Mouse (Mus musculus): ENCODE data around the gene Syce1l. TPM values are rescaled to one million over a fixed set of nuclear protein-coding genes. Genes with fewer than 3 reads are reported as not detected.

Gene Syce1l
- polyA plus RNA-seq, 1 experiment from 2014 or later, result not detected

GRCm38 (mm10) chr8:113665951-113666350 lies 22.9 kb downstream of the Syce1l start:
- Histone ChIP-seq H3K27me3 (ENCODE audit: control insufficient read depth, insufficient read depth, low read length) (no peaks in the 10 kb centered on the region), H3K36me3 (ENCODE audit: control insufficient read depth, insufficient read depth, low read length) (no peaks in the 10 kb centered on the region), H3K4me1 (ENCODE audit: control insufficient read depth, insufficient read depth, low read length) (no peaks in the 10 kb centered on the region), H3K9me3 (ENCODE audit: control insufficient read depth, low read length) (no peaks in the 10 kb centered on the region), H3K4me2 (ENCODE audit: low read length) (no peak overlapping the region), H3K9ac (replicated peaks; ENCODE audit: low read length) (no peak overlapping the region), H3K4me3 (replicated peaks; ENCODE audit: low read depth, low read length) (no peak overlapping the region), H3K27ac (replicated peaks; ENCODE audit: low read depth, low read length) (no peak overlapping the region)
- 76% methylated on average over 8 of the region's 8 CpGs for WGBS
- no peak for ATAC-seq (ENCODE audit: low FRiP score, low TSS enrichment)
- DNase-seq, result no peak

- ATAC-seq (ENCODE audit: low FRiP score, low TSS enrichment), result no peak
- DNase-seq, result no peak
- H3K27me3 ChIP-seq (ENCODE audit: control insufficient read depth, insufficient read depth, low read length), result no peaks in the 10 kb centered on the region
- H3K4me3 ChIP-seq (replicated peaks; ENCODE audit: low read depth, low read length), result no peak overlapping the region
- H3K9me3 ChIP-seq (ENCODE audit: control insufficient read depth, low read length), result no peaks in the 10 kb centered on the region
- H3K36me3 ChIP-seq (ENCODE audit: control insufficient read depth, insufficient read depth, low read length), result no peaks in the 10 kb centered on the region
- H3K4me1 ChIP-seq (ENCODE audit: control insufficient read depth, insufficient read depth, low read length), result no peaks in the 10 kb centered on the region
- no peak overlapping the region for H3K9ac ChIP-seq (replicated peaks; ENCODE audit: low read length)
- no peak overlapping the region for H3K4me2 ChIP-seq (ENCODE audit: low read length)
- H3K27ac ChIP-seq (replicated peaks; ENCODE audit: low read depth, low read length), result no peak overlapping the region
- WGBS, result 77% methylated on average over 16 of the region's 16 CpGs
These were observed 23.9 kb downstream of the Syce1l start for GRCm38 (mm10) chr8:113666714-113667432.

- Histone ChIP-seq H3K9me3 (ENCODE audit: control insufficient read depth, low read length) (no peaks in the 10 kb centered on the region), H3K9ac (replicated peaks; ENCODE audit: low read length) (no peak overlapping the region), H3K27ac (replicated peaks; ENCODE audit: low read depth, low read length) (no peak overlapping the region), H3K36me3 (ENCODE audit: control insufficient read depth, insufficient read depth, low read length) (no peaks in the 10 kb centered on the region), H3K4me2 (ENCODE audit: low read length) (no peak overlapping the region), H3K4me1 (ENCODE audit: control insufficient read depth, insufficient read depth, low read length) (no peaks in the 10 kb centered on the region), H3K27me3 (ENCODE audit: control insufficient read depth, insufficient read depth, low read length) (no peaks in the 10 kb centered on the region), H3K4me3 (replicated peaks; ENCODE audit: low read depth, low read length) (no peak overlapping the region)
- ATAC-seq (ENCODE audit: low FRiP score, low TSS enrichment) (no peak), DNase-seq (peak; percentile 30)
- WGBS, result 95% methylated on average over 10 of the region's 10 CpGs
These were observed 26.9 kb downstream of the Syce1l start for GRCm38 (mm10) chr8:113669924-113670323.

DNA sequence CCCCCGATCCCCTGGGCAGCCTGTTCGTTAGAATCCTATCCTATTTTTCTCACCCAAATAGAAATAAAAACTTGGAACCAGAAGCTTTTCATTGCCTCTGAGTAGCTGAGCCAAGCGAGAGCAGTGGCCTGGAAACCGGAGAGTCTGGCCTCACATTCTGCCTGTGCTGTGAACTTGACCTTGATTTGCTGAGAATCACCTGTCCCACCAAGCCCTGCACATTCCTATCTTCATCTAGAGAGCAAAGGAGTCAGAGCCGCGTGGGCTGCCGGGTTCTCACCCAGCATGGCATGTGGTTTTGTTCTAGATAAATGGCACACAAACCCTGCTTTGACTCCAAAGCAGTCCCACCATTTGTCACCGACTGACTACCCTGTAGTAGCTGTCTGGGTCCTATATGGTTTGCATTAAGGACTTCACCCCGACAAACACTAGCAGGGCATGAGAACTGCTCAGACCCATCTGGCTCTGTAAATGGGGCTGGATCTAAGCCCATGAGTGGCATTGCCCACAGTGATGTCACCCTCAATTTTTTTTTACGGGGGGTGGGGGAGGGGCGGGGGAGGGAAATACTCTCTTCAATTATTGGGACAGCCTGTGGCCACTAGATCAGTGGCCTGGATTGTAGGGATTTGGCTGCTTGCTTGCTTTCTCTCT lies 29.7 kb downstream of the Syce1l start:
- ATAC-seq (ENCODE audit: low FRiP score, low TSS enrichment) (no peak), DNase-seq (no peak)
- WGBS, result 85% methylated on average over 11 of the region's 11 CpGs
- no peak overlapping the region for H3K27ac ChIP-seq (replicated peaks; ENCODE audit: low read depth, low read length)
- H3K36me3 ChIP-seq (ENCODE audit: control insufficient read depth, insufficient read depth, low read length), result no peaks in the 10 kb centered on the region
- no peaks in the 10 kb centered on the region for H3K4me1 ChIP-seq (ENCODE audit: control insufficient read depth, insufficient read depth, low read length)
- no peaks in the 10 kb centered on the region for H3K27me3 ChIP-seq (ENCODE audit: control insufficient read depth, insufficient read depth, low read length)
- H3K4me2 ChIP-seq (ENCODE audit: low read length), result no peak overlapping the region
- H3K4me3 ChIP-seq (replicated peaks; ENCODE audit: low read depth, low read length), result no peak overlapping the region
- H3K9me3 ChIP-seq (ENCODE audit: control insufficient read depth, low read length), result no peaks in the 10 kb centered on the region
- H3K9ac ChIP-seq (replicated peaks; ENCODE audit: low read length), result no peak overlapping the region

DNA sequence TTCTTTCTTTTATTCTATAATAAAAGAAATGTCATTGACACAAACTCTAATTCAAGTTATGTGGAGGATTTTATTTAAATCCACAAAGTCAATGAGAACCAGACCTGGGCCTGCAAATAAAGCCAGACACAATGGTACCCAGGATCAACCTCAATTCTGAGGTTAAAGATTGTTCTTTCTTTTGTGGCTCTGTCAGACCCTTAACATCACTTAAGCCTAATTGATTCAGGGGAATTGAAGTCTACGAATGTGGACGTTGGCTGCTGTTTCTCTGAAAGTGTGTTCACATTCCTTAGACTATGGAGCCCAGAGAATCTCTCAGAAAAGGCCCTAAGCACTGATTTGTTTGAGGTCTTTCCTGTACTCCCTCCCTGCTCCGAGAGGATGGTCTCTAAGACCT lies 30.3 kb downstream of the Syce1l start:
- no peak overlapping the region for H3K4me2 ChIP-seq (ENCODE audit: low read length)
- DNase-seq (no peak), ATAC-seq (ENCODE audit: low FRiP score, low TSS enrichment) (no peak)
- H3K9me3 ChIP-seq (ENCODE audit: control insufficient read depth, low read length), result no peaks in the 10 kb centered on the region
- 20% methylated on average over 3 of the region's 3 CpGs for WGBS
- no peaks in the 10 kb centered on the region for H3K27me3 ChIP-seq (ENCODE audit: control insufficient read depth, insufficient read depth, low read length)
- no peaks in the 10 kb centered on the region for H3K36me3 ChIP-seq (ENCODE audit: control insufficient read depth, insufficient read depth, low read length)
- H3K27ac ChIP-seq (replicated peaks; ENCODE audit: low read depth, low read length), result no peak overlapping the region
- H3K4me3 ChIP-seq (replicated peaks; ENCODE audit: low read depth, low read length), result no peak overlapping the region
- H3K9ac ChIP-seq (replicated peaks; ENCODE audit: low read length), result no peak overlapping the region
- H3K4me1 ChIP-seq (ENCODE audit: control insufficient read depth, insufficient read depth, low read length), result no peaks in the 10 kb centered on the region

DNA sequence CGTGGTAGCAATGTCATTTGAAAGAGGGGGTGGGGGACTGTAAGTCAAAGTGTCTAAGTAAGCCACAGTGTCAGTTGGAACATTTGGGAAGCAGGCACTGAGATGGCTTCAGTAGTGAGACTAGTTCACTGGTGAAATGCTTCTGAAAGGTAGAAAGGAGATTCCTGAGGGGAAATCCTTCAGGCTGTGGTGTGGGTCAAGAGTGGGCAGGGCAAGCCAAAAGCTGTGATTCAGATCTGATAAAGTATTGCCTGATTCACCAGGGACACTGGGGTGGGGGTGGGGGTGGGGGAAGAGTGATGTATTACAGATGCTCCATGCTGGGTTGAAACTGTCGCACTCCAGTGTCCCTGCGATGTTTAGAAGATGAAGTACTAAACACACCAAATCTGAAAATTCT lies 31.6 kb downstream of the Syce1l start:
- no peaks in the 10 kb centered on the region for H3K4me1 ChIP-seq (ENCODE audit: control insufficient read depth, insufficient read depth, low read length)
- no peaks in the 10 kb centered on the region for H3K9me3 ChIP-seq (ENCODE audit: control insufficient read depth, low read length)
- no peaks in the 10 kb centered on the region for H3K36me3 ChIP-seq (ENCODE audit: control insufficient read depth, insufficient read depth, low read length)
- DNase-seq, result no peak
- no peak overlapping the region for H3K27ac ChIP-seq (replicated peaks; ENCODE audit: low read depth, low read length)
- no peaks in the 10 kb centered on the region for H3K27me3 ChIP-seq (ENCODE audit: control insufficient read depth, insufficient read depth, low read length)
- H3K4me2 ChIP-seq (ENCODE audit: low read length), result no peak overlapping the region
- no peak overlapping the region for H3K4me3 ChIP-seq (replicated peaks; ENCODE audit: low read depth, low read length)
- H3K9ac ChIP-seq (replicated peaks; ENCODE audit: low read length), result no peak overlapping the region
- 90% methylated on average over 3 of the region's 3 CpGs for WGBS
- ATAC-seq (ENCODE audit: low FRiP score, low TSS enrichment), result no peak

DNA sequence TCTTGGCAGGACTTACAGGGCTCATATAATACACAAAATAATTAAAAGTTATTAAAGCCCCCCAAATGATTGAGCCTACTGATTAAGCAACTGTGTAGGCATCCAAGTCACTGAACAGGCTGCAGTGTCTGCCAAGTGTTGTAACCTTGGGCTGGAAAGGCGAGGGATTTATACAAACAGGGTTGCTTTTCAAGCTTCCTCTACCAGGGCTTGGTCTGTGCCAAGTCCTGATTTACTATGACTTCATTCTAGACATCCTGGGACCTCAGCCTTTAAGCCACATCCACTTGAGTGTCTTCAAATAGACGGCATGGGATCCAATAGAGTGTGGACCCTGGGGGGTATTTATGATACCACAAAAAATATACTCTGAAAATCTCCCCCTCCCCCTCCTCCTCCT lies 32.3 kb downstream of the Syce1l start:
- no peaks in the 10 kb centered on the region for H3K27me3 ChIP-seq (ENCODE audit: control insufficient read depth, insufficient read depth, low read length)
- H3K9me3 ChIP-seq (ENCODE audit: control insufficient read depth, low read length), result no peaks in the 10 kb centered on the region
- H3K27ac ChIP-seq (replicated peaks; ENCODE audit: low read depth, low read length), result no peak overlapping the region
- H3K4me2 ChIP-seq (ENCODE audit: low read length), result no peak overlapping the region
- H3K36me3 ChIP-seq (ENCODE audit: control insufficient read depth, insufficient read depth, low read length), result no peaks in the 10 kb centered on the region
- ATAC-seq (ENCODE audit: low FRiP score, low TSS enrichment), result no peak
- no peak overlapping the region for H3K9ac ChIP-seq (replicated peaks; ENCODE audit: low read length)
- no peaks in the 10 kb centered on the region for H3K4me1 ChIP-seq (ENCODE audit: control insufficient read depth, insufficient read depth, low read length)
- DNase-seq, result no peak
- H3K4me3 ChIP-seq (replicated peaks; ENCODE audit: low read depth, low read length), result no peak overlapping the region
- 81% methylated on average over 2 of the region's 2 CpGs for WGBS

DNA sequence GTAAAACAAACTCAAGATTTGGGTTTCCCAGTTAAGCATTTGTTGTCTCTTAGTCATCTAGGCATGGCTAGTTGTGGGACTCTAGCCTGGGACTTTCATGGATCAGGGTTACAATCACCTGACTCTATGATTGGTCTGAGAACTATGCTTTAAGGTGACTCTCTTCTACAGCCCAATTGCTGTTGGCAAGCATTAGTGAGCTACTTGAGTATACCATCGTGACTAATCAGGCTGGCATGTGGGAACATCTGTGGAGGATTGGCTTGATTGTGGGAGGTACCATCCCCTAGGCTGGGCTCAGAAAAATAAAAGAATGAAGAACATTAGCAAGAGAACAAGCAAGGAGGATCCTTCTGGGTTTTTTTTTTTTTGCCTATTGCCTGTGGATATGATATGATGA lies 33.8 kb downstream of the Syce1l start:
- H3K4me1 ChIP-seq (ENCODE audit: control insufficient read depth, insufficient read depth, low read length), result no peaks in the 10 kb centered on the region
- H3K27me3 ChIP-seq (ENCODE audit: control insufficient read depth, insufficient read depth, low read length), result no peaks in the 10 kb centered on the region
- no peaks in the 10 kb centered on the region for H3K36me3 ChIP-seq (ENCODE audit: control insufficient read depth, insufficient read depth, low read length)
- DNase-seq, result no peak
- no peak overlapping the region for H3K4me2 ChIP-seq (ENCODE audit: low read length)
- H3K9me3 ChIP-seq (ENCODE audit: control insufficient read depth, low read length), result no peaks in the 10 kb centered on the region
- H3K4me3 ChIP-seq (replicated peaks; ENCODE audit: low read depth, low read length), result no peak overlapping the region
- H3K27ac ChIP-seq (replicated peaks; ENCODE audit: low read depth, low read length), result no peak overlapping the region
- no peak for ATAC-seq (ENCODE audit: low FRiP score, low TSS enrichment)
- 91% methylated on average over 1 of the region's 1 CpGs for WGBS
- no peak overlapping the region for H3K9ac ChIP-seq (replicated peaks; ENCODE audit: low read length)

DNA sequence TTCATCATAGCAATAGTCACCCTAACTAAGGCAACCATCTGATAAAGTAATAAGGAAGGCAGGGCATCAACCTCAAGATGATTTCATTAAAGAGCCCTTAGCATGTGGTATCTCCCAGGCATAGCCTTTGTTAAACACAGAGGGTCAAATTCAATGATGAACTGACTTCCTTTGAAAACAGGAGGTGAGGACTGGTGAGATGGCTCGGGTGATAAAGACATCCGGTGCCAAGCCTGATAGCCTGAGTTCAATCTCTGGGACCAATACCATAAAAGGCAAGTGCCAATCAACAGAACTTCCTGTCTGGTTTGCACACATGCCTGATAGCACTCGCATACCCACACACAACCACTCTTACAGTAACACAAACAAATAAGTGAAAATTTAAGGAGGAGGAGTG lies 36.3 kb downstream of the Syce1l start:
- no peak overlapping the region for H3K9ac ChIP-seq (replicated peaks; ENCODE audit: low read length)
- no peak overlapping the region for H3K4me2 ChIP-seq (ENCODE audit: low read length)
- DNase-seq (no peak), ATAC-seq (ENCODE audit: low FRiP score, low TSS enrichment) (no peak)
- H3K4me3 ChIP-seq (replicated peaks; ENCODE audit: low read depth, low read length), result no peak overlapping the region
- 83% methylated on average over 3 of the region's 3 CpGs for WGBS
- no peaks in the 10 kb centered on the region for H3K36me3 ChIP-seq (ENCODE audit: control insufficient read depth, insufficient read depth, low read length)
- no peak overlapping the region for H3K27ac ChIP-seq (replicated peaks; ENCODE audit: low read depth, low read length)
- no peaks in the 10 kb centered on the region for H3K4me1 ChIP-seq (ENCODE audit: control insufficient read depth, insufficient read depth, low read length)
- no peaks in the 10 kb centered on the region for H3K27me3 ChIP-seq (ENCODE audit: control insufficient read depth, insufficient read depth, low read length)
- H3K9me3 ChIP-seq (ENCODE audit: control insufficient read depth, low read length), result no peaks in the 10 kb centered on the region

All from midbrain, embryonic 14.5 days (tissue).